Mouse (Mus musculus): ENCODE results near the gene Acot10. TPM values are rescaled to one million over a fixed set of nuclear protein-coding genes. Genes with fewer than 3 reads are reported as not detected.
"Not testable (repeated sequence)": the region's sequence is repeated elsewhere in the genome, so short reads cannot be mapped to it uniquely, and the experiment has no call there.

Acot10 gene
- total RNA-seq (2021): not detected
- long read RNA-seq, experiment 1: 0 reads
- long read RNA-seq, experiment 2: 0 reads

- no peak within 1 kb of the TSS for H3K27ac ChIP-seq
- H3K4me3 ChIP-seq: no peak within 1 kb of the TSS
- TF ChIP-seq CTCF (IDR thresholded peaks at IDR 0.05): no peak
- intact Hi-C loops (cut with DNase I): no loop called here
- DNase-seq (ENCODE audit: extremely low spot score in 1 of 2, low spot score in 2 of 2): no peak
These were observed at the start of gene Acot10 for GRCm38 (mm10) chr15:20666650-20667049. Gene Acot10 (minus strand): TSS chr15:20666750.

GRCm38 (mm10) chr15:20711859-20712258 lies 45.3 kb upstream of the Acot10 start:
- intact Hi-C loops (cut with DNase I): no loop called here
- H3K27ac ChIP-seq: peak overlapping the region; percentile 56
- no peak overlapping the region for H3K4me3 ChIP-seq
- no peak for DNase-seq (ENCODE audit: extremely low spot score in 1 of 2, low spot score in 2 of 2)
- TF ChIP-seq CTCF (IDR thresholded peaks at IDR 0.05): no peak

GRCm38 (mm10) chr15:20696229-20696628 lies 29.7 kb upstream of the Acot10 start:
- Histone ChIP-seq H3K4me3 (no peak overlapping the region), H3K27ac (no peak overlapping the region)
- DNase-seq (ENCODE audit: extremely low spot score in 1 of 2, low spot score in 2 of 2): no peak
- intact Hi-C loops (cut with DNase I): no loop called here
- TF ChIP-seq CTCF (IDR thresholded peaks at IDR 0.05): no peak

- intact Hi-C loops (cut with DNase I): no loop called here
- DNase-seq (ENCODE audit: extremely low spot score in 1 of 2, low spot score in 2 of 2): no peak
- TF ChIP-seq CTCF (IDR thresholded peaks at IDR 0.05): no peak
- Histone ChIP-seq H3K27ac (no peak overlapping the region), H3K4me3 (no peak overlapping the region)
These were observed 17.6 kb upstream of the Acot10 start for GRCm38 (mm10) chr15:20684200-20684599.

GRCm38 (mm10) chr15:20682719-20683118 lies 16.2 kb upstream of the Acot10 start:
- no peak for TF ChIP-seq CTCF (IDR thresholded peaks at IDR 0.05)
- Histone ChIP-seq H3K4me3 (no peak overlapping the region), H3K27ac (no peak overlapping the region)
- no peak for DNase-seq (ENCODE audit: extremely low spot score in 1 of 2, low spot score in 2 of 2)
- intact Hi-C loops (cut with DNase I): no loop called here

- DNase-seq (ENCODE audit: extremely low spot score in 1 of 2, low spot score in 2 of 2); H3K4me3 ChIP-seq; intact Hi-C loops (cut with DNase I); H3K27ac ChIP-seq: not testable (repeated sequence)
These were observed 3.0 kb upstream of the Acot10 start for GRCm38 (mm10) chr15:20669507-20669906.

- Histone ChIP-seq H3K4me3 (no peak overlapping the region), H3K27ac (no peak overlapping the region)
- intact Hi-C loops (cut with DNase I): no loop called here
- no peak for DNase-seq (ENCODE audit: extremely low spot score in 1 of 2, low spot score in 2 of 2)
- TF ChIP-seq CTCF (IDR thresholded peaks at IDR 0.05): no peak
These were observed 1.4 kb upstream of the Acot10 start for GRCm38 (mm10) chr15:20667989-20668388.

GRCm38 (mm10) chr15:20667350-20667749 lies 800 bp upstream of the Acot10 start:
- no peak overlapping the region for H3K27ac ChIP-seq
- no peak overlapping the region for H3K4me3 ChIP-seq
- DNase-seq (ENCODE audit: extremely low spot score in 1 of 2, low spot score in 2 of 2): no peak
- no peak for TF ChIP-seq CTCF (IDR thresholded peaks at IDR 0.05)
- intact Hi-C loops (cut with DNase I): no loop called here

GRCm38 (mm10) chr15:20660221-20660620 lies 6.3 kb downstream of the Acot10 start:
- intact Hi-C loops (cut with DNase I): no loop called here
- Histone ChIP-seq H3K27ac (no peak overlapping the region), H3K4me3 (no peak overlapping the region)
- TF ChIP-seq CTCF (IDR thresholded peaks at IDR 0.05): no peak
- DNase-seq (ENCODE audit: extremely low spot score in 1 of 2, low spot score in 2 of 2): no peak

GRCm38 (mm10) chr15:20642905-20643414 lies 23.6 kb downstream of the Acot10 start:
- no peak for TF ChIP-seq CTCF (IDR thresholded peaks at IDR 0.05)
- H3K27ac ChIP-seq: no peak overlapping the region
- no peak for DNase-seq (ENCODE audit: extremely low spot score in 1 of 2, low spot score in 2 of 2)
- H3K4me3 ChIP-seq: no peak overlapping the region
- intact Hi-C loops (cut with DNase I): no loop called here

- no peak for TF ChIP-seq CTCF (IDR thresholded peaks at IDR 0.05)
- intact Hi-C loops (cut with DNase I): no loop called here
- H3K27ac ChIP-seq: no peak overlapping the region
- no peak for DNase-seq (ENCODE audit: extremely low spot score in 1 of 2, low spot score in 2 of 2)
- H3K4me3 ChIP-seq: no peak overlapping the region
These were observed 27.4 kb downstream of the Acot10 start for GRCm38 (mm10) chr15:20639155-20639554.

- intact Hi-C loops (cut with DNase I): no loop called here
- no peak overlapping the region for H3K27ac ChIP-seq
- no peak overlapping the region for H3K4me3 ChIP-seq
- TF ChIP-seq CTCF (IDR thresholded peaks at IDR 0.05): no peak
- no peak for DNase-seq (ENCODE audit: extremely low spot score in 1 of 2, low spot score in 2 of 2)
These were observed 32.0 kb downstream of the Acot10 start for GRCm38 (mm10) chr15:20634593-20634992.

Other genes with a start within 250 kb of the Acot10 start
- gene Cdh12, start 217.5 kb downstream of the Acot10 start, total RNA-seq (2021): 10 to 100 TPM; 45.6 to 49.0 TPM

Data from left cerebral cortex, adult 2 months (tissue).